Mouse (Mus musculus) left cerebral cortex, adult 2 months (tissue): ENCODE measurements around the gene Lrrc10. TPM values are rescaled to one million over a fixed set of nuclear protein-coding genes. Genes with fewer than 3 reads are reported as not detected.
"Not testable (repeated sequence)": the region's sequence is repeated elsewhere in the genome, so short reads cannot be mapped to it uniquely, and the experiment has no call there.

Source experiments
- DNase-seq, 2 experiments: peaks; one replicate each; pipeline ENCODE4 v3.0.0; 2021 to 2022; ENCODE audit warnings: low spot score in 2 of 2, mixed read lengths in 1 of 2; ENCODE audit errors: extremely low spot score in 1 of 2
- H3K27ac ChIP-seq: fragments of 200-600 bp; 2 replicates; pipeline ENCODE4 v1.8.1; 2022
- H3K4me3 ChIP-seq: fragments of 200-600 bp; 2 replicates; pipeline ENCODE4 v1.8.1; 2022
- CTCF ChIP-seq: fragments of 200-600 bp; IDR thresholded peaks from 2 replicates; pipeline ENCODE4 v1.8.1; 2022; ENCODE audit warnings: antibody characterized with exemption, mild to moderate bottlenecking, moderate library complexity
- intact Hi-C: fragments of 180-260 bp; cut with DNase I; formaldehyde crosslinking; loops from one replicate; pipeline ENCODE4 v1.15.1; 2025
- total RNA-seq, 2 experiments: library from RNA; stranded (reverse); gene quantifications; 2 replicates each; pipeline ENCODE4 v1.2.3; 2021

Gene Lrrc10
- total RNA-seq, 2 experiments from 2014 or later = not detected

- no peak overlapping the region for H3K4me3 ChIP-seq
- no peak for TF ChIP-seq CTCF
- intact Hi-C loops = loop anchor here (5.0 kb wide), 1 partner anchor 57 kb away; no protein-coding TSS in a partner anchor
- DNase-seq = no peak
- peak overlapping the region; percentile 44; the same call in 1 of the 2 replicates for H3K27ac ChIP-seq
These were observed 30.6 kb upstream of the Lrrc10 start for GRCm38 (mm10) chr10:117014565-117014964.

- DNase-seq = no peak
- intact Hi-C loops = no loop called here
- no peak overlapping the region for H3K4me3 ChIP-seq
- H3K27ac ChIP-seq = no peak overlapping the region
- TF ChIP-seq CTCF = no peak
These were observed 26.8 kb upstream of the Lrrc10 start for GRCm38 (mm10) chr10:117018281-117018840.

GRCm38 (mm10) chr10:117021020-117021754, 24.0 kb upstream of the Lrrc10 start:
- TF ChIP-seq CTCF = no peak
- Histone ChIP-seq H3K27ac (no peak overlapping the region), H3K4me3 (no peak overlapping the region)
- intact Hi-C loops = no loop called here
- no peak for DNase-seq

GRCm38 (mm10) chr10:117023693-117024092, 21.4 kb upstream of the Lrrc10 start:
- H3K27ac ChIP-seq = no peak overlapping the region
- no peak overlapping the region for H3K4me3 ChIP-seq
- intact Hi-C loops = no loop called here
- no peak for TF ChIP-seq CTCF
- no peak for DNase-seq

GRCm38 (mm10) chr10:117025776-117026175, 19.4 kb upstream of the Lrrc10 start:
- intact Hi-C loops, H3K27ac ChIP-seq, DNase-seq, H3K4me3 ChIP-seq: not testable (repeated sequence)

- intact Hi-C loops = no loop called here
- Histone ChIP-seq H3K4me3 (no peak overlapping the region), H3K27ac (no peak overlapping the region)
- no peak for DNase-seq
- no peak for TF ChIP-seq CTCF
These were observed 19.0 kb upstream of the Lrrc10 start for GRCm38 (mm10) chr10:117026176-117026575.

GRCm38 (mm10) chr10:117031160-117031559, 14.0 kb upstream of the Lrrc10 start:
- intact Hi-C loops = no loop called here
- no peak for TF ChIP-seq CTCF
- Histone ChIP-seq H3K4me3 (no peak overlapping the region), H3K27ac (no peak overlapping the region)
- DNase-seq = no peak

GRCm38 (mm10) chr10:117033785-117034184, 11.4 kb upstream of the Lrrc10 start:
- intact Hi-C loops = loop anchor here (2.0 kb wide), 1 partner anchor 83 kb away; the partner anchor contains the start of gene Rab3ip
- Histone ChIP-seq H3K4me3 (no peak overlapping the region), H3K27ac (no peak overlapping the region)
- TF ChIP-seq CTCF = peak; percentile 87
- DNase-seq = peak; percentile 76 to 78

GRCm38 (mm10) chr10:117040355-117040754, 4.8 kb upstream of the Lrrc10 start:
- intact Hi-C loops = no loop called here
- DNase-seq = no peak
- no peak overlapping the region for H3K27ac ChIP-seq
- peak; percentile 41 for TF ChIP-seq CTCF
- H3K4me3 ChIP-seq = no peak overlapping the region

GRCm38 (mm10) chr10:117042295-117042694, 2.8 kb upstream of the Lrrc10 start:
- intact Hi-C loops = no loop called here

GRCm38 (mm10) chr10:117043497-117044166, 1.5 kb upstream of the Lrrc10 start:
- DNase-seq, H3K27ac ChIP-seq, intact Hi-C loops, H3K4me3 ChIP-seq: not testable (repeated sequence)

More at GRCm38 (mm10) chr10:117042295-117042694, 2.8 kb upstream of the Lrrc10 start:
- H3K27ac ChIP-seq = no peak overlapping the region
- H3K4me3 ChIP-seq = no peak overlapping the region
- no peak for TF ChIP-seq CTCF
- DNase-seq = no peak

GRCm38 (mm10) chr10:117049253-117049652, 4.1 kb downstream of the Lrrc10 start:
- no peak overlapping the region for H3K27ac ChIP-seq
- TF ChIP-seq CTCF = no peak
- intact Hi-C loops = no loop called here
- DNase-seq = no peak
- H3K4me3 ChIP-seq = no peak overlapping the region
